Mouse (Mus musculus) liver, adult 2 months (tissue): ENCODE measurements around the gene Gm4491. TPM values are rescaled to one million over a fixed set of nuclear protein-coding genes. Genes with fewer than 3 reads are reported as not detected.
A peak's percentile ranks its signal among the peaks of the same experiment; 100 is the strongest.

ENCODE experiments used
- DNase-seq: peaks from one replicate; pipeline ENCODE4 v3.0.0-alpha.2; 2011; ENCODE audit warnings: low read depth, low spot score; ENCODE audit errors: extremely low read depth
- H3K27ac ChIP-seq: fragments of 200-500 bp; replicated peaks from 2 replicates; pipeline ENCODE4 v1.5.1; 2012; ENCODE audit warnings: low read depth, mild to moderate bottlenecking, control low read depth, inconsistent platforms, low read length; ENCODE audit not compliant: insufficient read depth
- H3K27me3 ChIP-seq: fragments of 200-500 bp; 2 replicates; pipeline ENCODE4 v1.6.1; 2012; ENCODE audit warnings: mild to moderate bottlenecking, moderate library complexity, low read length, inconsistent platforms; ENCODE audit not compliant: control insufficient read depth, insufficient read depth
- H3K36me3 ChIP-seq: fragments of 200-500 bp; 2 replicates; pipeline ENCODE4 v1.6.1; 2012; ENCODE audit warnings: low read length, inconsistent platforms; ENCODE audit not compliant: control insufficient read depth, insufficient read depth
- H3K4me1 ChIP-seq: fragments of 200-500 bp; 2 replicates; pipeline ENCODE4 v1.6.1; 2011; ENCODE audit warnings: low read length; ENCODE audit not compliant: control insufficient read depth, insufficient read depth
- H3K4me3 ChIP-seq: fragments of 200-500 bp; 2 replicates; pipeline ENCODE4 v1.5.1; 2011; ENCODE audit warnings: low read depth, mild to moderate bottlenecking, control low read depth, low read length, moderate library complexity; ENCODE audit not compliant: insufficient read depth
- H3K79me2 ChIP-seq: fragments of 200-500 bp; 2 replicates; pipeline ENCODE4 v1.6.1; 2012; ENCODE audit warnings: inconsistent platforms, mild to moderate bottlenecking, low read length, moderate library complexity; ENCODE audit not compliant: control insufficient read depth, insufficient read depth
- H3K9ac ChIP-seq: fragments of 200-500 bp; 2 replicates; pipeline ENCODE4 v1.6.1; 2012; ENCODE audit warnings: low read depth, mild to moderate bottlenecking, control low read depth, inconsistent platforms, low read length
- CTCF ChIP-seq: fragments of 200-500 bp; IDR thresholded peaks from 2 replicates; pipeline ENCODE4 v1.5.1; 2011; ENCODE audit warnings: low read depth, low read length, control low read depth
- POLR2A ChIP-seq: fragments of 200-500 bp; IDR thresholded peaks from 2 replicates; pipeline ENCODE4 v1.6.1; 2011; ENCODE audit warnings: low read length, control low read depth; ENCODE audit not compliant: insufficient read depth; ENCODE audit errors: extremely low read depth
- WGBS: fragments of 180-500 bp; shearing (Covaris S2); methylation state at CpG from one replicate; pipeline ENCODE4 v1.1.7; 2018; 5-methylcytosine and 5-hydroxymethylcytosine counted together
- polyA plus RNA-seq: library from polyadenylated mRNA; depleted of rRNA; stranded (reverse); fragments of >200 nt; gene quantifications from 2 replicates; pipeline ENCODE4 v1.2.3, GENCODE M21; 2012
- total RNA-seq: library from RNA; depleted of rRNA; stranded (reverse); fragments of >200 nt; gene quantifications from 2 replicates; pipeline ENCODE4 v1.2.3, GENCODE M21; 2014

Gene Gm4491
- total and polyA plus RNA-seq, 2 experiments: not detected

- Histone ChIP-seq H3K4me1 (peaks cover 15% of the 10 kb centered on the region), H3K27me3 (no peaks in the 10 kb centered on the region), H3K79me2 (peaks cover 8% of the 10 kb centered on the region), H3K9ac (no peak overlapping the region), H3K27ac (peak overlapping the region; percentile 88; the same call in 1 of the 2 replicates), H3K36me3 (peaks cover 3% of the 10 kb centered on the region; the same call in 1 of the 2 replicates), H3K4me3 (no peak overlapping the region)
- DNase-seq: no peak
- TF ChIP-seq CTCF: no peak
- TF ChIP-seq POLR2A: no peak
- 77% methylated on average over 11 of the region's 11 CpGs for WGBS
These were observed 10.0 kb downstream of the Gm4491 start for GRCm38 (mm10) chr14:57105721-57106120.

DNA sequence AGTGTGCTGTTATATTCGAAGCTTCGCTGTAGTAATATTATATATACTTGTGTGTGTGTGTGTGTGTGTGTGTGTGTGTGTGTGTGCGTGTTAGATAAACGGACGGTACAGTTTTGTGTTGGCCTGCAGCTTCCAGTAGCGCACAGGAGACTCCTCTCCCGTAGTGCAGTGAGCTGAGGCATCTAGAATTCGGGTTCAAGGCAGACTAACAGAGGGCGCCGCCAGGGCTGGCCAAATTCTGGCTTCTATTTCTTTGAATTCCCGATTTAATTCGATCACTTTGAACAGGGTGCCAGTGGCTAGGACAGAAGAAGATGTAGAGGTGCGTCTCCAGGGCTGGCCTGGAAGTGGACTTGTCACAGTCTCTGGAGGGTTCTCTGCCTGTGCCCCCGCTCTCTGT, 10.6 kb downstream of the Gm4491 start:
- WGBS: 8% methylated on average over 14 of the region's 14 CpGs
- Histone ChIP-seq H3K9ac (peak overlapping the region; percentile 73), H3K36me3 (peaks cover 6% of the 10 kb centered on the region; the same call in 1 of the 2 replicates), H3K4me3 (0 out of 2 replicates have a peak overlapping the region, but pooled peaks have one; percentile 39), H3K27me3 (no peaks in the 10 kb centered on the region), H3K4me1 (peaks cover 19% of the 10 kb centered on the region), H3K27ac (peak overlapping the region; percentile 88), H3K79me2 (peaks cover 8% of the 10 kb centered on the region)
- TF ChIP-seq CTCF (no peak), POLR2A (no peak)
- DNase-seq: no peak

- DNase-seq: peak; percentile 86
- H3K79me2 ChIP-seq: peaks cover 8% of the 10 kb centered on the region
- peak; percentile 98 for TF ChIP-seq POLR2A
- 0 out of 2 replicates have a peak, but pooled peaks have one; percentile 33 for TF ChIP-seq CTCF
These were observed 11.3 kb downstream of the Gm4491 start, which contains the start of gene Gjb2 for GRCm38 (mm10) chr14:57104106-57105023. Gene Gjb2 (minus strand): TSS chr14:57104702.

DNA sequence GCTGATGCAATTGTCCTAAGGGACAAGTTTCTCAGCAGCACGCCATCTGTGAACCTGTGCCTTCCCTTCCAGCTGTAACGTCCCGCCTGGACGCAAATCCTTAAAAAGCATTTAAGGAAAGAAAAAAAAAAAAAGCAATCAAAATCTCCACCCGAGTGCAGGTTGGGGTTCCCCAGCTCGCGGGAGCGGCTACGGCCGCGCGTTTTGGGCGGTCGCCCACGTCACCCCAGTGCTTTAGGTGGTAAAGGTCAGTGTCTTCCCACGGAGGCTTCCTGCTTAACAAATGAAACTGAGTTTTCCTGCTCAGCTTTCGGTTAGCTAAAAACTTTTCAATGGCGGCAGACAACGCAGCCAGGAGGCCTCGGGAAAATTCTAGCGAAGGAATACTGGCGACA, 12.0 kb downstream of the Gm4491 start:
- peaks cover 19% of the 10 kb centered on the region; the same call in 1 of the 2 replicates for H3K36me3 ChIP-seq
- H3K9ac ChIP-seq: peak overlapping the region; percentile 99
- H3K27me3 ChIP-seq: no peaks in the 10 kb centered on the region
- H3K4me3 ChIP-seq: peak overlapping the region; percentile 96
- peaks cover 19% of the 10 kb centered on the region for H3K4me1 ChIP-seq
- under 1% methylated on average over 22 of the region's 22 CpGs for WGBS
- TF ChIP-seq CTCF (no peak), POLR2A (no peak)
- DNase-seq: peak; percentile 58
- peak overlapping the region; percentile 97 for H3K27ac ChIP-seq
- H3K79me2 ChIP-seq: peaks cover 8% of the 10 kb centered on the region

More at GRCm38 (mm10) chr14:57104106-57105023, 11.3 kb downstream of the Gm4491 start, which contains the start of gene Gjb2:
- Histone ChIP-seq H3K27me3 (no peaks in the 10 kb centered on the region), H3K4me3 (peak within 1 kb of the TSS; percentile 96), H3K27ac (peak within 1 kb of the TSS; percentile 97), H3K36me3 (peaks cover 13% of the 10 kb centered on the region; the same call in 1 of the 2 replicates), H3K4me1 (peaks cover 19% of the 10 kb centered on the region), H3K9ac (peak within 1 kb of the TSS; percentile 99)
- WGBS: under 1% methylated on average over 94 of the region's 101 CpGs

- TF ChIP-seq POLR2A: peak; percentile 43; the same call in 1 of the 2 replicates
- no peak for TF ChIP-seq CTCF
These were observed 12.6 kb downstream of the Gm4491 start for GRCm38 (mm10) chr14:57103121-57103520.

More at GRCm38 (mm10) chr14:57103121-57103520, 12.6 kb downstream of the Gm4491 start:
- peaks cover 8% of the 10 kb centered on the region for H3K79me2 ChIP-seq
- DNase-seq: peak; percentile 95
- peak overlapping the region; percentile 96 for H3K4me3 ChIP-seq
- H3K4me1 ChIP-seq: peaks cover 19% of the 10 kb centered on the region
- no peaks in the 10 kb centered on the region for H3K27me3 ChIP-seq
- H3K27ac ChIP-seq: peak overlapping the region; percentile 97
- peak overlapping the region; percentile 99 for H3K9ac ChIP-seq
- WGBS: 22% methylated on average over 6 of the region's 6 CpGs
- peaks cover 20% of the 10 kb centered on the region; the same call in 1 of the 2 replicates for H3K36me3 ChIP-seq
